Mouse (Mus musculus): ENCODE measurements around the gene Fli1. TPM values are rescaled to one million over a fixed set of nuclear protein-coding genes. Genes with fewer than 3 reads are reported as not detected.

The Fli1 gene
- total and polyA plus RNA-seq, 3 experiments, result 13.8 to 171 (median 24.3) TPM

GRCm38 (mm10) chr9:32469123-32469751 is 73.4 kb downstream of the Fli1 start:
- DNase-seq (ENCODE audit: low read depth, low spot score), result no peak
- H3K27me3 ChIP-seq (ENCODE audit: control insufficient read depth in 1 of 2, insufficient read depth in 2 of 2, low read length in 2 of 2), result no peaks in the 10 kb centered on the region
- H3K4me3 ChIP-seq (ENCODE audit: control insufficient read depth in 1 of 2, insufficient read depth in 1 of 2, low read depth in 2 of 2, low read length in 2 of 2), result no peak overlapping the region
- no peaks in the 10 kb centered on the region for H3K79me2 ChIP-seq (ENCODE audit: control insufficient read depth, insufficient read depth, low read length, poor library complexity)
- H3K9me3 ChIP-seq (replicated peaks; ENCODE audit: insufficient read depth, low read length), result no peaks in the 10 kb centered on the region
- TF ChIP-seq ZKSCAN1 (IDR thresholded peaks at IDR 0.05; ENCODE audit: low read depth, low read length) (no peak), ZNF384 (IDR thresholded peaks at IDR 0.05; ENCODE audit: low read depth, low read length) (no peak), POLR2AphosphoS2 (IDR thresholded peaks at IDR 0.05; ENCODE audit: low read length) (no peak), EP300 (IDR thresholded peaks at IDR 0.05; ENCODE audit: low read depth in 1 of 2, low read length in 2 of 2) (no peak), SMC3 (IDR thresholded peaks at IDR 0.05; ENCODE audit: low read depth, low read length) (no peak), E2F4 (IDR thresholded peaks at IDR 0.05; ENCODE audit: borderline replicate concordance, low read depth, low read length) (no peak), KAT2A (conservative IDR thresholded peaks at IDR 0.05; ENCODE audit: low read depth, low read length) (no peak), ETS1 (IDR thresholded peaks at IDR 0.05; ENCODE audit: low read depth, low read length) (no peak), CTCF (IDR thresholded peaks at IDR 0.05 in 2 of 3, conservative IDR thresholded peaks at IDR 0.05 in 1 of 3; ENCODE audit: control insufficient read depth in 1 of 3, insufficient read depth in 1 of 3, low read depth in 2 of 3, low read length in 3 of 3, poor library complexity in 1 of 3, severe bottlenecking in 1 of 3) (no peak), ELF1 (IDR thresholded peaks at IDR 0.05; ENCODE audit: low read depth, low read length) (no peak), ZC3H11A (IDR thresholded peaks at IDR 0.05; ENCODE audit: low read depth, low read length) (no peak), USF2 (IDR thresholded peaks at IDR 0.05; ENCODE audit: borderline replicate concordance in 1 of 2, insufficient read depth in 1 of 2, low read depth in 1 of 2, low read length in 2 of 2) (no peak), ZMIZ1 (IDR thresholded peaks at IDR 0.05; ENCODE audit: low read depth, low read length) (no peak), BHLHE40 (IDR thresholded peaks at IDR 0.05; ENCODE audit: borderline replicate concordance, low read depth, low read length) (no peak), RCOR1 (IDR thresholded peaks at IDR 0.05; ENCODE audit: low read depth, low read length) (no peak), POLR2A (IDR thresholded peaks at IDR 0.05; ENCODE audit: control insufficient read depth in 1 of 2, insufficient read depth in 1 of 2, low read depth in 1 of 2, low read length in 2 of 2, poor library complexity in 1 of 2) (no peak), RAD21 (IDR thresholded peaks at IDR 0.05; ENCODE audit: low read depth, low read length) (no peak), MYC (IDR thresholded peaks at IDR 0.05; ENCODE audit: low read depth, low read length) (no peak)
- H3K36me3 ChIP-seq (ENCODE audit: control insufficient read depth in 1 of 2, insufficient read depth in 2 of 2, low read length in 2 of 2), result peaks cover 6 to 8% of the 10 kb centered on the region in 2 experiments
- no peaks in the 10 kb centered on the region; a peak in 1 of 4 replicates for H3K4me1 ChIP-seq (ENCODE audit: control insufficient read depth in 1 of 2, insufficient read depth in 2 of 2, low read length in 2 of 2)
- no peak overlapping the region for H3K27ac ChIP-seq (ENCODE audit: control insufficient read depth, low read depth, low read length)
- no peak overlapping the region for H3K9ac ChIP-seq (ENCODE audit: control insufficient read depth, low read depth, low read length, poor library complexity, severe bottlenecking)

- no peak for DNase-seq (ENCODE audit: low read depth, low spot score)
- Histone ChIP-seq H3K4me1 (ENCODE audit: control insufficient read depth in 1 of 2, insufficient read depth in 2 of 2, low read length in 2 of 2) (no peaks in the 10 kb centered on the region; a peak in 1 of 4 replicates), H3K27ac (ENCODE audit: control insufficient read depth, low read depth, low read length) (no peak overlapping the region), H3K4me3 (ENCODE audit: control insufficient read depth in 1 of 2, insufficient read depth in 1 of 2, low read depth in 2 of 2, low read length in 2 of 2) (no peak overlapping the region), H3K36me3 (ENCODE audit: control insufficient read depth in 1 of 2, insufficient read depth in 2 of 2, low read length in 2 of 2) (peaks cover 7 to 8% of the 10 kb centered on the region in 2 experiments), H3K9ac (ENCODE audit: control insufficient read depth, low read depth, low read length, poor library complexity, severe bottlenecking) (no peak overlapping the region), H3K79me2 (ENCODE audit: control insufficient read depth, insufficient read depth, low read length, poor library complexity) (no peaks in the 10 kb centered on the region), H3K9me3 (replicated peaks; ENCODE audit: insufficient read depth, low read length) (no peaks in the 10 kb centered on the region), H3K27me3 (ENCODE audit: control insufficient read depth in 1 of 2, insufficient read depth in 2 of 2, low read length in 2 of 2) (no peaks in the 10 kb centered on the region)
- TF ChIP-seq SIN3A (IDR thresholded peaks at IDR 0.05; ENCODE audit: low read length) (no peak), KAT2A (conservative IDR thresholded peaks at IDR 0.05; ENCODE audit: low read depth, low read length) (no peak), ETS1 (IDR thresholded peaks at IDR 0.05; ENCODE audit: low read depth, low read length) (no peak), ZMIZ1 (IDR thresholded peaks at IDR 0.05; ENCODE audit: low read depth, low read length) (no peak), MAZ (IDR thresholded peaks at IDR 0.05; ENCODE audit: low read depth, low read length) (no peak), ZNF384 (IDR thresholded peaks at IDR 0.05; ENCODE audit: low read depth, low read length) (no peak), CTCF (IDR thresholded peaks at IDR 0.05 in 2 of 3, conservative IDR thresholded peaks at IDR 0.05 in 1 of 3; ENCODE audit: control insufficient read depth in 1 of 3, insufficient read depth in 1 of 3, low read depth in 2 of 3, low read length in 3 of 3, poor library complexity in 1 of 3, severe bottlenecking in 1 of 3) (no peak), EP300 (IDR thresholded peaks at IDR 0.05; ENCODE audit: low read depth in 1 of 2, low read length in 2 of 2) (no peak), BHLHE40 (IDR thresholded peaks at IDR 0.05; ENCODE audit: borderline replicate concordance, low read depth, low read length) (no peak), CHD1 (IDR thresholded peaks at IDR 0.05; ENCODE audit: low read depth, low read length) (no peak), USF1 (IDR thresholded peaks at IDR 0.05; ENCODE audit: low read depth, low read length) (no peak), MYB (IDR thresholded peaks at IDR 0.05; ENCODE audit: low read depth, low read length) (no peak), GABPA (IDR thresholded peaks at IDR 0.05; ENCODE audit: low read depth, low read length) (no peak), ZKSCAN1 (IDR thresholded peaks at IDR 0.05; ENCODE audit: low read depth, low read length) (no peak), RAD21 (IDR thresholded peaks at IDR 0.05; ENCODE audit: low read depth, low read length) (no peak), POLR2AphosphoS5 (IDR thresholded peaks at IDR 0.05; ENCODE audit: borderline replicate concordance, low read depth, low read length) (no peak), SMC3 (IDR thresholded peaks at IDR 0.05; ENCODE audit: low read depth, low read length) (no peak), MAFK (IDR thresholded peaks at IDR 0.05; ENCODE audit: borderline replicate concordance, low read depth, low read length) (no peak), ZC3H11A (IDR thresholded peaks at IDR 0.05; ENCODE audit: low read depth, low read length) (no peak)
These were observed 74.3 kb downstream of the Fli1 start for GRCm38 (mm10) chr9:32468313-32468712.
